Mouse (Mus musculus) liver, adult (tissue): Measurements from ENCODE around the gene Zfhx2.

ENCODE experiments used
- GATA4 ChIP-seq: IDR thresholded peaks from 2 replicates; pipeline ENCODE4 v1.6.1; 2014; ENCODE audit warnings: mild to moderate bottlenecking, low read length; ENCODE audit not compliant: insufficient replicate concordance

The Zfhx2 gene

GRCm38 (mm10) chr14:55094704-55095231, 2.6 kb upstream of the Zfhx2 start, which contains the start of gene Thtpa:
Gene Thtpa (plus strand): TSS chr14:55094784.
- no peak; the same call in 1 of the 2 replicates for TF ChIP-seq GATA4

GRCm38 (mm10) chr14:55093927-55094326, 1.8 kb upstream of the Zfhx2 start:
- TF ChIP-seq GATA4, result no peak

GRCm38 (mm10) chr14:55091209-55091865, 787 bp downstream of the Zfhx2 start:
- TF ChIP-seq GATA4, result no peak

GRCm38 (mm10) chr14:55089199-55089947, 2.8 kb downstream of the Zfhx2 start:
- TF ChIP-seq GATA4, result no peak

- TF ChIP-seq GATA4, result no peak
These were observed 6.1 kb downstream of the Zfhx2 start for GRCm38 (mm10) chr14:55086009-55086514.

- TF ChIP-seq GATA4, result no peak
These were observed 6.7 kb downstream of the Zfhx2 start for GRCm38 (mm10) chr14:55085324-55086008.

GRCm38 (mm10) chr14:55083481-55083880, 8.6 kb downstream of the Zfhx2 start:
- no peak for TF ChIP-seq GATA4

- TF ChIP-seq GATA4, result no peak
These were observed 11.0 kb downstream of the Zfhx2 start for GRCm38 (mm10) chr14:55081105-55081504.

GRCm38 (mm10) chr14:55079214-55079970, 12.7 kb downstream of the Zfhx2 start:
- TF ChIP-seq GATA4, result no peak

GRCm38 (mm10) chr14:55078366-55078989, 13.6 kb downstream of the Zfhx2 start:
- TF ChIP-seq GATA4, result no peak

- TF ChIP-seq GATA4, result no peak
These were observed 14.4 kb downstream of the Zfhx2 start for GRCm38 (mm10) chr14:55077481-55078365.

GRCm38 (mm10) chr14:55076956-55077355, 15.2 kb downstream of the Zfhx2 start:
- TF ChIP-seq GATA4, result no peak

GRCm38 (mm10) chr14:55076224-55076623, 15.9 kb downstream of the Zfhx2 start:
- TF ChIP-seq GATA4, result no peak
